Mouse (Mus musculus): ENCODE results near the gene Ppp4r1. TPM values are rescaled to one million over a fixed set of nuclear protein-coding genes. Genes with fewer than 3 reads are reported as not detected.

Gene Ppp4r1
- polyA plus RNA-seq, 1 experiment from 2014 or later, result 48.0 TPM

- H3K4me1 ChIP-seq (replicated peaks), result peaks cover 10% of the 10 kb centered on the region
- WGBS, result 90% methylated on average over 5 of the region's 5 CpGs
- no peak overlapping the region for H3K27ac ChIP-seq
- no peak overlapping the region for H3K4me2 ChIP-seq (replicated peaks)
- H3K27me3 ChIP-seq, result no peaks in the 10 kb centered on the region
- no peak for ATAC-seq
- no peaks in the 10 kb centered on the region for H3K9me3 ChIP-seq
- H3K36me3 ChIP-seq, result peaks cover 47% of the 10 kb centered on the region
- H3K4me3 ChIP-seq (replicated peaks), result no peak overlapping the region
- H3K9ac ChIP-seq (replicated peaks), result no peak overlapping the region
These were observed 40.0 kb downstream of the Ppp4r1 start for GRCm38 (mm10) chr17:65822423-65822822.

GRCm38 (mm10) chr17:65824246-65824645, 41.9 kb downstream of the Ppp4r1 start:
- no peak for ATAC-seq
- Histone ChIP-seq H3K27me3 (no peaks in the 10 kb centered on the region), H3K36me3 (peaks cover 58% of the 10 kb centered on the region), H3K27ac (no peak overlapping the region), H3K4me1 (replicated peaks) (peaks cover 19% of the 10 kb centered on the region), H3K4me3 (replicated peaks) (no peak overlapping the region), H3K4me2 (replicated peaks) (no peak overlapping the region), H3K9me3 (no peaks in the 10 kb centered on the region), H3K9ac (replicated peaks) (no peak overlapping the region)
- WGBS, result 91% methylated on average over 10 of the region's 10 CpGs

- no peak overlapping the region for H3K27ac ChIP-seq
- H3K9ac ChIP-seq (replicated peaks), result no peak overlapping the region
- no peaks in the 10 kb centered on the region for H3K27me3 ChIP-seq
- H3K4me3 ChIP-seq (replicated peaks), result no peak overlapping the region
- no peak overlapping the region for H3K4me2 ChIP-seq (replicated peaks)
- H3K9me3 ChIP-seq, result no peaks in the 10 kb centered on the region
- ATAC-seq, result no peak
- H3K4me1 ChIP-seq (replicated peaks), result peaks cover 19% of the 10 kb centered on the region
- 64% methylated on average over 9 of the region's 9 CpGs for WGBS
- peaks cover 71% of the 10 kb centered on the region for H3K36me3 ChIP-seq
These were observed 43.9 kb downstream of the Ppp4r1 start for GRCm38 (mm10) chr17:65826257-65826656.

- H3K4me2 ChIP-seq (replicated peaks), result no peak overlapping the region
- peaks cover 71% of the 10 kb centered on the region for H3K36me3 ChIP-seq
- peak; percentile 38; the same call in 1 of the 2 replicates for ATAC-seq
- 56% methylated on average over 16 of the region's 16 CpGs for WGBS
- H3K9me3 ChIP-seq, result no peaks in the 10 kb centered on the region
- peaks cover 19% of the 10 kb centered on the region for H3K4me1 ChIP-seq (replicated peaks)
- no peak overlapping the region for H3K9ac ChIP-seq (replicated peaks)
- H3K27me3 ChIP-seq, result no peaks in the 10 kb centered on the region
- no peak overlapping the region for H3K4me3 ChIP-seq (replicated peaks)
- H3K27ac ChIP-seq, result no peak overlapping the region; the same call in 1 of the 2 replicates
These were observed 44.9 kb downstream of the Ppp4r1 start for GRCm38 (mm10) chr17:65827119-65827840.

GRCm38 (mm10) chr17:65827904-65828303, 45.5 kb downstream of the Ppp4r1 start:
- Histone ChIP-seq H3K36me3 (peaks cover 70% of the 10 kb centered on the region), H3K4me2 (replicated peaks) (no peak overlapping the region), H3K27me3 (no peaks in the 10 kb centered on the region), H3K27ac (no peak overlapping the region), H3K4me1 (replicated peaks) (peaks cover 19% of the 10 kb centered on the region), H3K4me3 (replicated peaks) (no peak overlapping the region), H3K9me3 (no peaks in the 10 kb centered on the region), H3K9ac (replicated peaks) (no peak overlapping the region)
- whole genome bisulfite sequencing, result 89% methylated on average over 5 of the region's 5 CpGs
- peak; percentile 44 for ATAC-seq

- Histone ChIP-seq H3K4me2 (replicated peaks) (no peak overlapping the region), H3K9ac (replicated peaks) (no peak overlapping the region), H3K36me3 (peaks cover 76% of the 10 kb centered on the region), H3K27ac (no peak overlapping the region), H3K9me3 (no peaks in the 10 kb centered on the region), H3K4me1 (replicated peaks) (peaks cover 19% of the 10 kb centered on the region), H3K4me3 (replicated peaks) (no peak overlapping the region), H3K27me3 (no peaks in the 10 kb centered on the region)
- ATAC-seq, result no peak
- WGBS, result 91% methylated on average over 11 of the region's 11 CpGs
These were observed 46.6 kb downstream of the Ppp4r1 start for GRCm38 (mm10) chr17:65828951-65829350.

- Histone ChIP-seq H3K9me3 (no peaks in the 10 kb centered on the region), H3K9ac (replicated peaks) (no peak overlapping the region), H3K4me3 (replicated peaks) (no peak overlapping the region), H3K36me3 (peaks cover 75% of the 10 kb centered on the region), H3K27me3 (no peaks in the 10 kb centered on the region), H3K4me2 (replicated peaks) (no peak overlapping the region), H3K4me1 (replicated peaks) (peaks cover 19% of the 10 kb centered on the region), H3K27ac (no peak overlapping the region)
- no peak for ATAC-seq
- 95% methylated on average over 13 of the region's 13 CpGs for WGBS
These were observed 48.0 kb downstream of the Ppp4r1 start for GRCm38 (mm10) chr17:65830216-65830863.

- no peaks in the 10 kb centered on the region for H3K9me3 ChIP-seq
- H3K4me3 ChIP-seq (replicated peaks), result no peak overlapping the region
- H3K27me3 ChIP-seq, result no peaks in the 10 kb centered on the region
- 93% methylated on average over 3 of the region's 3 CpGs for WGBS
- no peaks in the 10 kb centered on the region for H3K4me1 ChIP-seq (replicated peaks)
- no peak for ATAC-seq
- no peak overlapping the region for H3K27ac ChIP-seq
- peaks cover 93% of the 10 kb centered on the region for H3K36me3 ChIP-seq
- no peak overlapping the region for H3K4me2 ChIP-seq (replicated peaks)
- H3K9ac ChIP-seq (replicated peaks), result no peak overlapping the region
These were observed 51.5 kb downstream of the Ppp4r1 start for GRCm38 (mm10) chr17:65833891-65834290.

GRCm38 (mm10) chr17:65836746-65837145, 54.4 kb downstream of the Ppp4r1 start:
- WGBS, result 92% methylated on average over 3 of the region's 3 CpGs
- H3K36me3 ChIP-seq, result peaks cover 94% of the 10 kb centered on the region
- H3K4me3 ChIP-seq (replicated peaks), result no peak overlapping the region
- H3K4me1 ChIP-seq (replicated peaks), result no peaks in the 10 kb centered on the region
- H3K9me3 ChIP-seq, result no peaks in the 10 kb centered on the region
- H3K27me3 ChIP-seq, result no peaks in the 10 kb centered on the region
- no peak for ATAC-seq
- H3K27ac ChIP-seq, result no peak overlapping the region
- no peak overlapping the region for H3K9ac ChIP-seq (replicated peaks)
- H3K4me2 ChIP-seq (replicated peaks), result no peak overlapping the region

GRCm38 (mm10) chr17:65839541-65840256, 57.3 kb downstream of the Ppp4r1 start:
- H3K4me3 ChIP-seq (replicated peaks), result no peak overlapping the region
- no peaks in the 10 kb centered on the region for H3K9me3 ChIP-seq
- no peak overlapping the region for H3K4me2 ChIP-seq (replicated peaks)
- no peaks in the 10 kb centered on the region for H3K27me3 ChIP-seq
- H3K9ac ChIP-seq (replicated peaks), result no peak overlapping the region
- H3K4me1 ChIP-seq (replicated peaks), result no peaks in the 10 kb centered on the region
- no peak overlapping the region for H3K27ac ChIP-seq
- H3K36me3 ChIP-seq, result peaks cover 87% of the 10 kb centered on the region
- ATAC-seq, result no peak
- 89% methylated on average over 7 of the region's 7 CpGs for WGBS

GRCm38 (mm10) chr17:65842669-65843381, 60.5 kb downstream of the Ppp4r1 start:
- H3K4me1 ChIP-seq (replicated peaks), result no peaks in the 10 kb centered on the region
- no peaks in the 10 kb centered on the region for H3K9me3 ChIP-seq
- WGBS, result 89% methylated on average over 10 of the region's 10 CpGs
- no peak overlapping the region for H3K27ac ChIP-seq
- no peaks in the 10 kb centered on the region for H3K27me3 ChIP-seq
- no peak overlapping the region for H3K4me2 ChIP-seq (replicated peaks)
- H3K9ac ChIP-seq (replicated peaks), result no peak overlapping the region
- no peak overlapping the region for H3K4me3 ChIP-seq (replicated peaks)
- peaks cover 71% of the 10 kb centered on the region for H3K36me3 ChIP-seq
- ATAC-seq, result no peak

- peaks cover 65% of the 10 kb centered on the region for H3K36me3 ChIP-seq
- H3K4me2 ChIP-seq (replicated peaks), result no peak overlapping the region
- no peak for ATAC-seq
- H3K9ac ChIP-seq (replicated peaks), result no peak overlapping the region
- no peak overlapping the region for H3K4me3 ChIP-seq (replicated peaks)
- H3K27ac ChIP-seq, result no peak overlapping the region
- H3K27me3 ChIP-seq, result no peaks in the 10 kb centered on the region
- H3K9me3 ChIP-seq, result no peaks in the 10 kb centered on the region
- WGBS, result 89% methylated on average over 6 of the region's 6 CpGs
- H3K4me1 ChIP-seq (replicated peaks), result peaks cover 4% of the 10 kb centered on the region; the same call in 1 of the 2 replicates
These were observed 63.0 kb downstream of the Ppp4r1 start for GRCm38 (mm10) chr17:65845423-65845822.
